Mouse (Mus musculus) CD4-positive, CD25-positive, alpha-beta regulatory T cell, adult 2 months (primary cell): ENCODE data around the gene AC124502.3.
A peak's percentile ranks its signal among the peaks of the same experiment; 100 is the strongest.

ENCODE experiments used
- DNase-seq: peaks from one replicate; pipeline ENCODE4 v3.0.0-alpha.2; 2012; ENCODE audit warnings: low read depth, low spot score

The AC124502.3 gene

DNA sequence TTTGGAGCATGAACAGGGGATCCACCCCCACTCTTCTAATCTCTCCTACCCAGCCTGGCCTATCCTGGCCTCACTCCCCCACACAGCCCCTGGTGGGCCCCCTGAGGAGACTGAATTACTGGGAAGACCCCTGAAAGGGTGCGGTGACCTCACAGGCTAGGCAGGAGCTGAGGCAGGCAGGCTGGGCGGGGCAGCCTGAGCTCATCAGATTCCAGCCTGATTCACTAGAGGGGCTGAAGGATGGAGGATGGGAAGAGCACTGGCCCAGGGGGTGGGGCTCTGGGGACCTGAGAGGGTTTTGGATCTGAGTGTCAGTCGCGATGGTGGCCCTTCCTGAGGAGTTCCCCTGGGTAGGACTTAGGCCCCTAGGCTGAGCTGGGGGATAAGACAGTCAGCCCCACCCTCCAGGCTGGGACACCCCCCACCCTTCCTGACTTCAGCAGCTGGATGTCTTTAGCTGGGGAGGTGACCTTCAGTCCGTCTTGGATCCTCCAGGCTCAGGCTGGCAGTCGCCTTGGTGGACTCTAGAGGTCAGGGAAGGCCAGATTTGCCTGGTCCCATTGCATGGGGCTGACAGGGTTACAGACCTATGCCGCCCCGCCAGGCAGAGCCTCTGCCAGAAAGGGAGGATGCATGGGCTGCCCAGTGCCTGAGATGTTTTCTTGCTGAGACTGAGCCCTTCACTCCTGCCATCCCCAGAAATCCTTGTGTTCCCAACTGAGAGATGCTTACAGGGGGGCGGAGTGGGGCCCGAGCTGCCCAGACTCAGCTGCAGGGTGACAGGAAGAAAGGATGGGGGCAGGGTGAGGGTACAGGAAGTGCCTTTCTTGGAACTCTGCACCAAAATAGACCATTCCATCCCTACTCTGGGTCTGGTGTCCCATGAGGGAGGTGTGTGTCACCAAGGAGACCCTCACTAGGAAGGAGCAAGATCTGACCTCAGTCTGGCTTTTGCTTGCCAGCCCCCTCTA is 20.4 kb downstream of the AC124502.3 start:
- peak; percentile 41 for DNase-seq

GRCm38 (mm10) chr19:5060365-5061330 is 22.0 kb downstream of the AC124502.3 start:
- DNase-seq = peak; percentile 40

GRCm38 (mm10) chr19:5062041-5062440 is 23.4 kb downstream of the AC124502.3 start:
- DNase-seq = no peak

- DNase-seq = no peak
Measured at GRCm38 (mm10) chr19:5062446-5062845, 23.8 kb downstream of the AC124502.3 start.

DNA sequence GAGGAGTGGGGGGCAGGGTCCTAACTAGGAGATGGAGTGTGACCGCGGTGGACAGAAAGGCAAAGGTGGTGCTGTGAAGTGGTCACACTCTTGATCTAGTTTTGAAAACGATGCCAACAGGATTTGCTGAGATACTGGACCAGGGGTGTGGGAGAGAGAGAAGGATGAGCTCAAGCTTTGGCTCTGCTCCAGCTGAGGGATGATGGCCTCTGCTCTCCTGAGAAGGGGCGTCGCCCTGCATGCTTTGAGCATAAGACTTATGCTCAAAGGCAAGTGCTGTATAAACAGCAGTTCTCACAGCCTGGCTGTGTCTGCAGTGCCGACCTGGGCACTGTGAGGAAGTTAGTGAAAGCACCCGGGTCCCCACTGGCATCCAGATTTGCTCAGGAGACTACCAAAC is 26.4 kb downstream of the AC124502.3 start:
- no peak for DNase-seq

DNA sequence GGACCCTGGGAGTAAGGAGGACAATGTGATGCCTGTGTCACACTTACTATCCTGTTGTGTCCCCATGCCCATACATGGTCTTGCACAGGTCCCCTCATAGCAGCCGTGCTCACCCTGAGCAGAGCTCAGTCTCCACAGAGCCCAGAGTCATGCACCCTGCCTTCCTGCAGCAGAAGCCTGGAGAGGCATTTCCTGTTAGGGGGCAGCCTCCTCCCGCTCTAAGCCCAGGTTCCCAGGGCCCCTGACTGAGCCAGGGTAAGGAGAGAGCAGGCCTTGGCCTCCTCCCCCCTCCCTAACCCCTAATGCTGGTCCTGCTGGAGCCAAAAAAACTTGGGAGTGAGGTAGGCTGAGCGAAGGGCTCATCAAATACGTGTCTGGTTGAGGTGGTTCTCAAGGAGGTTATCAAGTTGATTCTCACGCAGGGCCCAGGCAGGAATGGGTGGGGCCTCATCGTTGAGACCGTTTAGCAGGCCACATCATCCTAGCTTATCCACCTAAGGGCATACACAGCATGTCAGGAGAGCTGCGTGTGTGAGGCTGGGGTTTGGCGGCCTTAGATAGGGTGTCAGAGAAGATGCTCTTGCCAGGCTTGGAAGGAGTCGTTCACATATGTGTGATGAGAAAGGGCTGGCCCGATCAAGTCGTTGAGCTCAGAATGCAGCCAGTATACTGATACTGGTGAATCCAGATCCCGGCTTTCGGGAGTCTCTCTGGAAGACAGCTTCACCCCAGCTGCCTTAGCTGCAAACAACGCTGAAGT is 28.5 kb downstream of the AC124502.3 start:
- peak; percentile 24 for DNase-seq

- DNase-seq = peak; percentile 54
Measured at GRCm38 (mm10) chr19:5067867-5068569, 29.3 kb downstream of the AC124502.3 start, which contains the start of gene Cd248. TSS of gene Cd248 (plus strand) at chr19:5068078.

GRCm38 (mm10) chr19:5068570-5069234 is 30.0 kb downstream of the AC124502.3 start:
- no peak for DNase-seq

GRCm38 (mm10) chr19:5069486-5069885 is 30.8 kb downstream of the AC124502.3 start:
- no peak for DNase-seq

DNA sequence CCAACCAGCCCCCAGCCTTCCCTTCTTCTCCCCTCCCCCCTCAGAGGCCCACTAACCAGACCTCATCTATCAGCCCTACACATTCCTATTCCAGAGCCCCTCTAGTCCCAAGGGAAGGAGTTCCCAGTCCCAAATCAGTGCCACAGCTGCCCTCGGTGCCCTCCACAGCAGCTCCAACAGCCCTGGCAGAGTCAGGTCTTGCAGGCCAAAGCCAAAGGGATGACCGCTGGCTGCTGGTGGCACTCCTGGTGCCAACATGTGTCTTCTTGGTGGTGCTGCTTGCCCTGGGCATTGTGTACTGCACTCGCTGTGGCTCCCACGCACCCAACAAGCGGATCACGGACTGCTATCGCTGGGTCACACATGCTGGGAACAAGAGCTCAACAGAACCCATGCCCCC is 31.3 kb downstream of the AC124502.3 start:
- no peak for DNase-seq

- no peak for DNase-seq
Measured at GRCm38 (mm10) chr19:5071077-5071476, 32.4 kb downstream of the AC124502.3 start.

- peak; percentile 85 for DNase-seq
Measured at GRCm38 (mm10) chr19:5071545-5072369, 33.1 kb downstream of the AC124502.3 start.

- DNase-seq = peak; percentile 37
Measured at GRCm38 (mm10) chr19:5072389-5073019, 33.8 kb downstream of the AC124502.3 start.

- DNase-seq = peak; percentile 83
Measured at GRCm38 (mm10) chr19:5073028-5073427, 34.3 kb downstream of the AC124502.3 start.

DNA sequence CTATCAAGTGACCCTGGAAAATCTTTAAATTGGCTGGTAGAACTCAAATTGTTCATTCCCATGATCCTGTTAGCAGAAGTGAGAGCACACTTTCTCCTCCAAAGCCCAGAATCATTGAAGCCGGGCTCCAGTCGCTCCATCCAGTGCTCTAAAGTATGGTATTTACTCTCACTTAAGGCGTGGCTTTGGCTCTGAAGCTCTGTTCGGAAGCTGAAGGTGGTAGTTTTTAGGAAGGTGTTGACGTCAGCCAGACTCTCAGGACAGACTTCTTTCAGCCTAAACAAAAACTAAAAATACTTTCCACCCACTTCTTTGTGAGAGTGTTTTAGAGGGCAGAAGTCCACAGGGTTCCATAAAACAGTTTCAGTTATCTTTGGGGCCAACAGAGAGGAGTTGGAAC is 34.8 kb downstream of the AC124502.3 start:
- DNase-seq = no peak

GRCm38 (mm10) chr19:5079279-5079678 is 40.6 kb downstream of the AC124502.3 start:
- no peak for DNase-seq

DNA sequence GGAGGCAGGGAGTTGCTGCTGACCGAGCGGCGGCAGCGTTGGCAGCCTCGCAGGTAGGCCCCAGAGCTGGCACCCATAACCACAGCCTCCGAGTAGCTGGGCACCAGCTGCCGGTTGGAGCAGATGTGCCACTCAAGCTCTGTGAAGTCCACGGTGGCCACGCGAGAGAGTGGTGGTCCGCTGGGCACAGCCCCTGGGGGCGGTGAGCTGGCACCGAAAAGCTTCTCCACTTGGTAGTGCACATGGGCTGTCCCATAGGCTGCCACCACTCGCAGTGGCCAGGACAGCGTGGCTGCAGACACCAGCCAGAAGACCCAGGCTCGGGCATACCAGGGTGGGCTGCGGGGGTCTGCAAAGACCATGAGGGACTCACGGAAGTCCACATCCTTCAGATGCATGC is 43.3 kb downstream of the AC124502.3 start:
- no peak for DNase-seq

DNA sequence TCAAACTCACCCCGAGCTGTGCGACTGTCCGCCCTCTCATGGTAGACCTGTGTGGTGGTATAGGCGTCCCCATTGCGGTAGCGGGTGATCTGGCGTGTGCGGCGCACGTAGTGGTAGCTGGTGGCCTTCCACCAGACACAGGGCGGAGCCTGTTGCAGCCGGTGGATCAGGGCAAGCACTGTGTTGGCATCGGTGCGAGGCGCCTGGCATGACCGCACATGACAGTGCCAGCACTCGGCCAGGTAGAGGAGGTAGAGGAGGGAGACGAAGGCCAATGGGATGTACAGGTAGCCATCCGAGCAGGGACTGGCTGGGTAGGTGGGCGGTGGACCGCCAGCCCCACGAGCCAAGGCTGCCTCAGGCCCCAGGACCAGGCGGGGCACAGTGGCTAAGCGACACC is 43.9 kb downstream of the AC124502.3 start:
- DNase-seq = no peak
